Mouse (Mus musculus) MEL (cell line): ENCODE data around the gene Med24. TPM values are rescaled to one million over a fixed set of nuclear protein-coding genes. Genes with fewer than 3 reads are reported as not detected.
A peak's percentile ranks its signal among the peaks of the same experiment; 100 is the strongest.
"Not testable (repeated sequence)": the region's sequence is repeated elsewhere in the genome, so short reads cannot be mapped to it uniquely, and the experiment has no call there.

Experiments
- DNase-seq: peaks from one replicate; pipeline ENCODE4 v3.0.0; 2011; ENCODE audit warnings: low read depth, low spot score
- H3K27ac ChIP-seq: 2 replicates; pipeline ENCODE4 v1.5.1; 2012; ENCODE audit warnings: low read depth, mild to moderate bottlenecking, control low read depth, low read length, moderate library complexity; ENCODE audit not compliant: control insufficient read depth
- H3K27me3 ChIP-seq, 2 experiments: fragments of 150-350 bp in 1 of 2; sonication (generic) in 1 of 2; 2 replicates each; pipeline ENCODE4 v1.6.1; 2012; ENCODE audit warnings: low read length in 2 of 2, mild to moderate bottlenecking in 2 of 2, improper control_type of control experiment in 1 of 2, moderate library complexity in 1 of 2; ENCODE audit not compliant: insufficient read depth in 2 of 2, control insufficient read depth in 1 of 2
- H3K36me3 ChIP-seq, 2 experiments: 2 replicates each; pipeline ENCODE4 v1.6.1; 2012 to 2014; ENCODE audit warnings: low read length in 2 of 2, improper control_type of control experiment in 1 of 2, inconsistent platforms in 1 of 2, mild to moderate bottlenecking in 1 of 2; ENCODE audit not compliant: insufficient read depth in 2 of 2, control insufficient read depth in 1 of 2
- H3K4me1 ChIP-seq, 2 experiments: fragments of 150-350 bp in 1 of 2; sonication (generic) in 1 of 2; 2 replicates each; pipeline ENCODE4 v1.6.1; 2012; ENCODE audit warnings: low read length in 2 of 2, improper control_type of control experiment in 1 of 2, mild to moderate bottlenecking in 1 of 2; ENCODE audit not compliant: insufficient read depth in 2 of 2, control insufficient read depth in 1 of 2
- H3K4me3 ChIP-seq, 2 experiments: fragments of 150-350 bp in 1 of 2; sonication (generic) in 1 of 2; 2 replicates each; pipeline ENCODE4 v1.5.1; 2012; ENCODE audit warnings: low read depth in 2 of 2, low read length in 2 of 2, mild to moderate bottlenecking in 2 of 2, moderate library complexity in 2 of 2, control low read depth in 1 of 2, improper control_type of control experiment in 1 of 2; ENCODE audit not compliant: control insufficient read depth in 1 of 2, insufficient read depth in 1 of 2
- H3K79me2 ChIP-seq: 2 replicates; pipeline ENCODE4 v1.6.1; 2012; ENCODE audit warnings: mild to moderate bottlenecking, low read length, moderate library complexity; ENCODE audit not compliant: control insufficient read depth, poor library complexity, insufficient read depth
- H3K9ac ChIP-seq: 2 replicates; pipeline ENCODE4 v1.6.1; 2012; ENCODE audit warnings: low read depth, mild to moderate bottlenecking, control low read depth, low read length, moderate library complexity; ENCODE audit not compliant: control insufficient read depth, poor library complexity, severe bottlenecking
- H3K9me3 ChIP-seq: fragments of 150-350 bp; sonication (generic); replicated peaks from 2 replicates; pipeline ENCODE4 v1.6.1; 2012; ENCODE audit warnings: mild to moderate bottlenecking, low read length, improper control_type of control experiment, moderate library complexity; ENCODE audit not compliant: insufficient read depth
- BHLHE40 ChIP-seq: IDR thresholded peaks from 2 replicates; pipeline ENCODE4 v1.6.1; 2012; ENCODE audit warnings: low read depth, mild to moderate bottlenecking, inconsistent platforms, low read length, improper control_type of control experiment, borderline replicate concordance
- E2F4 ChIP-seq: IDR thresholded peaks from 2 replicates; pipeline ENCODE4 v1.6.1; 2011; ENCODE audit warnings: low read depth, low read length, improper control_type of control experiment, borderline replicate concordance
- ETS1 ChIP-seq: IDR thresholded peaks from 2 replicates; pipeline ENCODE4 v1.6.1; 2012; ENCODE audit warnings: low read depth, mild to moderate bottlenecking, inconsistent platforms, low read length, improper control_type of control experiment, moderate library complexity
- GATA1 ChIP-seq: IDR thresholded peaks from 2 replicates; pipeline ENCODE4 v1.6.1; 2011; ENCODE audit warnings: low read depth, low read length, improper control_type of control experiment
- HCFC1 ChIP-seq: IDR thresholded peaks from 2 replicates; pipeline ENCODE4 v1.6.1; 2012; ENCODE audit warnings: low read depth, mild to moderate bottlenecking, inconsistent platforms, low read length, improper control_type of control experiment, moderate library complexity
- MAFK ChIP-seq: IDR thresholded peaks from 2 replicates; pipeline ENCODE4 v1.6.1; 2011; ENCODE audit warnings: low read depth, mild to moderate bottlenecking, low read length, improper control_type of control experiment, borderline replicate concordance
- MAX ChIP-seq: IDR thresholded peaks from 2 replicates; pipeline ENCODE4 v1.6.1; 2011; ENCODE audit warnings: low read length, improper control_type of control experiment
- MXI1 ChIP-seq: IDR thresholded peaks from 2 replicates; pipeline ENCODE4 v1.6.1; 2011; ENCODE audit warnings: mild to moderate bottlenecking, low read depth, low read length, improper control_type of control experiment
- MYB ChIP-seq: IDR thresholded peaks from 2 replicates; pipeline ENCODE4 v1.6.1; 2011; ENCODE audit warnings: mild to moderate bottlenecking, low read depth, low read length, improper control_type of control experiment
- MYC ChIP-seq: IDR thresholded peaks from 2 replicates; pipeline ENCODE4 v1.6.1; 2011; ENCODE audit warnings: low read depth, mild to moderate bottlenecking, low read length, improper control_type of control experiment, moderate library complexity
- POLR2A ChIP-seq, 2 experiments: IDR thresholded peaks; 2 replicates each; pipeline ENCODE4 v1.6.1; 2011 to 2012; ENCODE audit warnings: low read length in 2 of 2, mild to moderate bottlenecking in 2 of 2, control low read depth in 1 of 2, improper control_type of control experiment in 1 of 2, low read depth in 1 of 2, moderate library complexity in 1 of 2; ENCODE audit not compliant: control insufficient read depth in 1 of 2, insufficient read depth in 1 of 2, poor library complexity in 1 of 2
- POLR2AphosphoS2 ChIP-seq: IDR thresholded peaks from 2 replicates; pipeline ENCODE4 v1.6.1; 2011; ENCODE audit warnings: low read length, improper control_type of control experiment
- POLR2AphosphoS5 ChIP-seq: IDR thresholded peaks from 2 replicates; pipeline ENCODE4 v1.6.1; 2012; ENCODE audit warnings: low read depth, borderline replicate concordance, mild to moderate bottlenecking, inconsistent platforms, low read length, moderate library complexity, mixed read lengths
- RAD21 ChIP-seq: IDR thresholded peaks from 2 replicates; pipeline ENCODE4 v1.6.1; 2011; ENCODE audit warnings: mild to moderate bottlenecking, low read depth, low read length, improper control_type of control experiment
- SMC3 ChIP-seq: IDR thresholded peaks from 2 replicates; pipeline ENCODE4 v1.6.1; 2011; ENCODE audit warnings: low read depth, low read length, improper control_type of control experiment
- TAL1 ChIP-seq: IDR thresholded peaks from 2 replicates; pipeline ENCODE4 v1.6.1; 2012; ENCODE audit warnings: mild to moderate bottlenecking, inconsistent platforms, low read length, moderate library complexity, mixed read lengths
- TBP ChIP-seq: IDR thresholded peaks from 2 replicates; pipeline ENCODE4 v1.8.0; 2011; ENCODE audit warnings: low read depth, low read length, improper control_type of control experiment
- TCF12 ChIP-seq: IDR thresholded peaks from 2 replicates; pipeline ENCODE4 v1.6.1; 2014; ENCODE audit warnings: low read depth, mild to moderate bottlenecking, inconsistent platforms, low read length, improper control_type of control experiment, moderate library complexity
- UBTF ChIP-seq: IDR thresholded peaks from 2 replicates; pipeline ENCODE4 v1.6.1; 2012; ENCODE audit warnings: low read depth, mild to moderate bottlenecking, inconsistent platforms, low read length, improper control_type of control experiment, moderate library complexity, borderline replicate concordance; ENCODE audit not compliant: insufficient read depth
- ZC3H11A ChIP-seq: IDR thresholded peaks from 2 replicates; pipeline ENCODE4 v1.6.1; 2012; ENCODE audit warnings: low read depth, mild to moderate bottlenecking, inconsistent platforms, low read length, improper control_type of control experiment
- ZNF384 ChIP-seq: IDR thresholded peaks from 2 replicates; pipeline ENCODE4 v1.6.1; 2012; ENCODE audit warnings: low read depth, mild to moderate bottlenecking, inconsistent platforms, low read length, improper control_type of control experiment
- polyA plus RNA-seq, 2 experiments: library from polyadenylated mRNA; stranded (reverse) in 1 of 2; unstranded in 1 of 2; fragments of >175 nt in 1 of 2; fragments of >200 nt in 1 of 2; gene quantifications; 2 replicates each; pipeline versions ENCODE4 v1.2.1 to v1.2.4; 2012; ENCODE audit warnings: low replicate concordance in 2 of 2, low read depth in 1 of 2; ENCODE audit not compliant: insufficient read length in 2 of 2, insufficient read depth in 1 of 2, missing spikeins in 1 of 2
- total RNA-seq: library from RNA; depleted of rRNA; stranded (reverse); fragments of 300-350 nt; gene quantifications from 2 replicates; pipeline ENCODE4 v1.2.3, GENCODE M21; 2012

Med24 gene
- total and polyA plus RNA-seq, 3 experiments = 37.5 to 89.8 TPM; not detected in 1

GRCm38 (mm10) chr11:98738428-98738911 is 9.2 kb upstream of the Med24 start:
- H3K4me1 ChIP-seq = peaks cover 9 to 32% of the 10 kb centered on the region in 2 experiments
- peak; percentile 40 for DNase-seq
- H3K4me3 ChIP-seq = no peak overlapping the region
- H3K9ac ChIP-seq = no peak overlapping the region
- H3K9me3 ChIP-seq = no peaks in the 10 kb centered on the region
- H3K79me2 ChIP-seq = peaks cover 6% of the 10 kb centered on the region; the same call in 1 of the 2 replicates
- no peak overlapping the region for H3K27ac ChIP-seq
- no peaks in the 10 kb centered on the region for H3K27me3 ChIP-seq
- TF ChIP-seq TCF12 (no peak), ZC3H11A (no peak), HCFC1 (no peak), MAX (no peak), BHLHE40 (no peak), ZNF384 (no peak), UBTF (no peak), POLR2AphosphoS2 (no peak), POLR2A (IDR thresholded peaks at IDR 0.05; ENCODE audit: control insufficient read depth in 1 of 2, insufficient read depth in 1 of 2, low read depth in 1 of 2, low read length in 2 of 2, poor library complexity in 1 of 2) (no peak), MYB (no peak), MYC (no peak), MXI1 (no peak), TBP (no peak), MAFK (no peak), POLR2AphosphoS5 (no peak), ETS1 (no peak), RAD21 (no peak), SMC3 (no peak), E2F4 (no peak), TAL1 (no peak)
- H3K36me3 ChIP-seq = peaks cover 0 to 21% of the 10 kb centered on the region in 2 experiments; a peak in 2 of 4 replicates

DNA sequence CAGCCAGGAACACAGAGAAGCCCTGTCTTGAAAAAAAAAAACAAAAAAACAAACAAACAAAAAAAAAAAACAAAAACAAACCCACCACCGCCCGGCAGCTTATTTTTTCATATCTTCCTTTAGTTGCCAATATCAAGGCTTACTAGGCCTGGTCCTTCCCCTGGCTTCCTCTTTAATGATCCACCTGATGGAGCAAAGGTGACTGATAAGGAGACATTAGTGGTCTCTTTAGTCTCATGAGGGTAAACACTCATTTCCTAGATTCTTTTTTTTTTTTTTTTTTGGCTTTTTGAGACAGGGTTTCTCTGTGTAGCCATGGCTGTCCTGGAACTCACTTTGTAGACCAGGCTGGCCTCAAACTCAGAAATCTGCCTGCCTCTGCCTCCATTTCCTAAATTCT is 8.0 kb upstream of the Med24 start:
- not testable (repeated sequence) for H3K4me3 ChIP-seq, H3K27ac ChIP-seq, H3K9me3 ChIP-seq, H3K9ac ChIP-seq, H3K27me3 ChIP-seq, H3K79me2 ChIP-seq
- Histone ChIP-seq H3K4me1 (peaks cover 9 to 26% of the 10 kb centered on the region in 2 experiments), H3K36me3 (peaks cover 0 to 18% of the 10 kb centered on the region in 2 experiments; a peak in 2 of 4 replicates)
- peak; percentile 29; the same call in 1 of the 2 replicates for TF ChIP-seq ETS1
- TF ChIP-seq ZNF384 = peak; percentile 90
- peak; percentile 67 for TF ChIP-seq GATA1
- peak; percentile 15; the same call in 1 of the 2 replicates for TF ChIP-seq TAL1
- peak; percentile 58 for DNase-seq
